Mouse (Mus musculus) heart, embryonic 12.5 days (tissue): Measurements from ENCODE around the gene Rmi2. TPM values are rescaled to one million over a fixed set of nuclear protein-coding genes. Genes with fewer than 3 reads are reported as not detected.
"Not testable (repeated sequence)": the region's sequence is repeated elsewhere in the genome, so short reads cannot be mapped to it uniquely, and the experiment has no call there.

Experiments used
- ATAC-seq: fragments of 200-750 bp; cut with Nextera tagmentation; 2 replicates; pipeline ENCODE4 v1.8.0; 2017; ENCODE audit warnings: moderate TSS enrichment, moderate library complexity; ENCODE audit not compliant: insufficient number of reproducible peaks, low FRiP score
- H3K27ac ChIP-seq: fragments of 300-500 bp; sonication (generic); 2 replicates; pipeline ENCODE4 v1.5.1; 2016; ENCODE audit warnings: mild to moderate bottlenecking, moderate library complexity; ENCODE audit not compliant: poor library complexity, severe bottlenecking
- H3K27me3 ChIP-seq: fragments of 300-500 bp; sonication (generic); replicated peaks from 2 replicates; pipeline ENCODE4 v1.6.1; 2016; ENCODE audit warnings: mild to moderate bottlenecking, moderate library complexity
- H3K36me3 ChIP-seq: fragments of 300-500 bp; sonication (generic); 2 replicates; pipeline ENCODE4 v1.6.1; 2016; ENCODE audit warnings: mild to moderate bottlenecking, moderate library complexity
- H3K4me1 ChIP-seq: fragments of 300-500 bp; sonication (generic); replicated peaks from 2 replicates; pipeline ENCODE4 v1.6.1; 2016; ENCODE audit warnings: mild to moderate bottlenecking
- H3K4me2 ChIP-seq: fragments of 300-500 bp; sonication (generic); 2 replicates; pipeline ENCODE4 v1.6.1; 2016; ENCODE audit warnings: mild to moderate bottlenecking, moderate library complexity
- H3K4me3 ChIP-seq: fragments of 300-500 bp; sonication (generic); 2 replicates; pipeline ENCODE4 v1.5.1; 2016; ENCODE audit warnings: mild to moderate bottlenecking
- H3K9ac ChIP-seq: fragments of 300-500 bp; sonication (generic); 2 replicates; pipeline ENCODE4 v1.6.1; 2016; ENCODE audit warnings: mild to moderate bottlenecking, moderate library complexity
- H3K9me3 ChIP-seq: fragments of 300-500 bp; sonication (generic); replicated peaks from 2 replicates; pipeline ENCODE4 v1.6.1; 2016; ENCODE audit warnings: mild to moderate bottlenecking, moderate library complexity
- WGBS: fragments of 180-500 bp; shearing (Covaris S2); methylation state at CpG from one replicate; pipeline ENCODE4 v1.1.7; 2016; 5-methylcytosine and 5-hydroxymethylcytosine counted together
- polyA plus RNA-seq: library from polyadenylated mRNA; unstranded; fragments of >200 nt; fragmentation: Nextera tagmentation; extraction: Ambion mirVana; gene quantifications from 2 replicates; pipeline ENCODE4 v1.2.1, GENCODE M21; 2016

Gene Rmi2
- 3.9 and 5.0 TPM in 2 replicates for polyA plus RNA-seq

DNA sequence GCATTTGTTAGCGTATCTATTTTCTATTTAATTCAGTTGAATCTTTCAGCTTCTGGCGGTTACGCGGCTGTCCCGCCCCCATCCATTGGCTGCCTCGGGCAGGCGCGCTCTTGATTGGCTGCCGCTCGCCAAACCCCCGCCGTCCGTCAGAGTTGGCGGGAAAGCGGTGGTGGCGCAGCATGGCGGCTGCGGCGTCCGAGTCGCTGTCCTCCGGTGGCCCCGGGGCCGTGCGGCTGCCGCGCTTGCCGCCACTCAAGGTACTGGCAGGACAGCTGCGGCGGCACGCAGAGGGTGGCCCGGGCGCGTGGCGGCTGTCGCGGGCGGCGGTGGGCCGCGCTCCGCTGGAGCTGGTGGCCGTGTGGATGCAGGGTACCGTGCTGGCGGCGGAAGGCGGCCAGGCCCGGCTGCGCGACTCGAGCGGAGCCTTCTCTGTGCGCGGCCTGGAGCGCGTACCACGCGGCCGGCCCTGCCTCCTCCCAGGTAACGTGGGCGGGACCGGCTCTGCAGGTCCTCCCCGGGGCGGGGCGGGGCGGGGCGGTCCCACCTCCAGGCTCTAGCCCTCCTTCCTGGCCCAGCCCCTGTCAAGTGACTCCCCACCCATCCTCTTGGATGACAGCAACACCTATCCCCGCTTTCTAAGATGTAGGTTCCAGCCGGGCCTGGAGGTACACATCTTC lies at the start of gene Rmi2:
TSS of gene Rmi2 (plus strand) at position 149 of the 677 bp plus-strand sequence.
- Histone ChIP-seq H3K4me3 (peak within 1 kb of the TSS; percentile 90), H3K27ac (peak within 1 kb of the TSS; percentile 75), H3K9ac (peak within 1 kb of the TSS; percentile 91), H3K36me3 (no peaks in the 10 kb centered on the region), H3K4me2 (peak within 1 kb of the TSS; percentile 89), H3K27me3 (no peaks in the 10 kb centered on the region), H3K4me1 (peaks cover 43% of the 10 kb centered on the region), H3K9me3 (no peaks in the 10 kb centered on the region)
- peak; percentile 92 for ATAC-seq
- under 1% methylated on average over 68 of the region's 69 CpGs for WGBS

DNA sequence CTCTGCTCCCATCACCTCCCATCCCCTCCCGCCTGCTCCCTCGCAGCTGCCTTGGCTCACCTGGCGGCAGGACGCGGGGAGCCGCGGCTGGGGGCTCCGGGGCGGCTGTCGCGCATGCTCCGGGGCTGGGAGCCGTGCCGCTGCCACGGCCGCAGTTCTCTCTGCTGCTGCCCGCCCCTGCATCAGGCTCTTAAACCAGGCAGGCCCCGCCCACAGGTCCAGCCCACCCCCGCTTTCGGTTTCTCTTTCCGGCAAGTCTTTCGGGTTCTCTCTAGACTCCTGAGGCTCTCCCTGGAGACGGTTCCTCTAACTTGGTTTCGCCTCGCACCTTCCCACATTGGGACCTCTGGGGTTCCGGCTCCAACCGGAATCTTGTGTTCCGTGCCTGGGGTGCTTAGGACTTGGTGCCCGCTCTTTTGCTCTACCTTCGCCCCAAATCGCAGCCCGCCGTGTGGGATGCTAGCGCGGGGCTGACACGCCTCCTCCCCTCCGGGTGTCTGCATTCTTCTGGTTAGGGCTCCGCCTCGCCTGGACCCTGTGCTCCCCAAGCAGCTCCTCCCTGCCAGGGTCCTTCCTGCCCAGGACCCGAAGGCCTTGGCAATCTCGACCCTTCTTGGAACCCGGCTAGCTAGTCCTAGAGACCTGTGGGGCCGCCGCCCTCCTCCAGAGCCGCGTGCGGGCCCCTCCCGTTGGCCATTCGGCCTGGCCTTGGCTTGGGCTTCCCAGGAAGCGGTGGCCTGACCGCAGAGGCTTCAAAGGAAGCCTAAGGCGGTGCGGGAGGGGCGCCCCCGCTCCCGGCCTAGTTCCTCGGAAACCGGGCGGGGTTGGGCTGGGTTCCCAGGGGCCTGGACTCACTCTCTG lies 49.3 kb upstream of the Rmi2 start, which contains the start of gene Socs1:
TSS of gene Socs1 (minus strand) at position 166 of the 861 bp plus-strand sequence.
- Histone ChIP-seq H3K27ac (peak within 1 kb of the TSS; percentile 94), H3K27me3 (peaks cover 22% of the 10 kb centered on the region; the same call in 1 of the 2 replicates), H3K4me3 (peak within 1 kb of the TSS; percentile 64), H3K36me3 (0 out of 2 replicates have a peak, but pooled peaks cover 3% of the 10 kb centered on the region), H3K9me3 (no peaks in the 10 kb centered on the region), H3K4me1 (peaks cover 50% of the 10 kb centered on the region), H3K4me2 (peak within 1 kb of the TSS; percentile 83), H3K9ac (peak within 1 kb of the TSS; percentile 81)
- under 1% methylated on average over 57 of the region's 59 CpGs for WGBS
- ATAC-seq, result peak; percentile 81

GRCm38 (mm10) chr16:10786288-10786687 lies 48.6 kb upstream of the Rmi2 start:
- Histone ChIP-seq H3K27me3 (peaks cover 27% of the 10 kb centered on the region), H3K27ac (peak overlapping the region; percentile 94), H3K36me3 (0 out of 2 replicates have a peak, but pooled peaks cover 3% of the 10 kb centered on the region), H3K4me1 (peaks cover 44% of the 10 kb centered on the region), H3K9ac (peak overlapping the region; percentile 81), H3K9me3 (no peaks in the 10 kb centered on the region), H3K4me3 (peak overlapping the region; percentile 64), H3K4me2 (peak overlapping the region; percentile 83)
- peak; percentile 23; the same call in 1 of the 2 replicates for ATAC-seq
- WGBS, result 2% methylated on average over 9 of the region's 9 CpGs

GRCm38 (mm10) chr16:10786782-10787547 lies 47.9 kb upstream of the Rmi2 start:
- H3K36me3 ChIP-seq, result 0 out of 2 replicates have a peak, but pooled peaks cover 3% of the 10 kb centered on the region
- no peaks in the 10 kb centered on the region for H3K9me3 ChIP-seq
- peak overlapping the region; percentile 94 for H3K27ac ChIP-seq
- 47% methylated on average over 4 of the region's 4 CpGs for WGBS
- H3K9ac ChIP-seq, result no peak overlapping the region
- H3K4me2 ChIP-seq, result peak overlapping the region; percentile 83
- no peak for ATAC-seq
- H3K27me3 ChIP-seq, result peaks cover 34% of the 10 kb centered on the region
- H3K4me1 ChIP-seq, result peaks cover 37% of the 10 kb centered on the region
- H3K4me3 ChIP-seq, result no peak overlapping the region

GRCm38 (mm10) chr16:10787548-10788058 lies 47.3 kb upstream of the Rmi2 start:
- H3K9me3 ChIP-seq, result no peaks in the 10 kb centered on the region
- H3K4me3 ChIP-seq, result no peak overlapping the region
- ATAC-seq, result no peak
- H3K4me2 ChIP-seq, result no peak overlapping the region
- H3K27me3 ChIP-seq, result peaks cover 38% of the 10 kb centered on the region
- peaks cover 31% of the 10 kb centered on the region for H3K4me1 ChIP-seq
- H3K36me3 ChIP-seq, result 0 out of 2 replicates have a peak, but pooled peaks cover 3% of the 10 kb centered on the region
- H3K27ac ChIP-seq, result no peak overlapping the region
- WGBS, result 72% methylated on average over 7 of the region's 7 CpGs
- no peak overlapping the region for H3K9ac ChIP-seq

DNA sequence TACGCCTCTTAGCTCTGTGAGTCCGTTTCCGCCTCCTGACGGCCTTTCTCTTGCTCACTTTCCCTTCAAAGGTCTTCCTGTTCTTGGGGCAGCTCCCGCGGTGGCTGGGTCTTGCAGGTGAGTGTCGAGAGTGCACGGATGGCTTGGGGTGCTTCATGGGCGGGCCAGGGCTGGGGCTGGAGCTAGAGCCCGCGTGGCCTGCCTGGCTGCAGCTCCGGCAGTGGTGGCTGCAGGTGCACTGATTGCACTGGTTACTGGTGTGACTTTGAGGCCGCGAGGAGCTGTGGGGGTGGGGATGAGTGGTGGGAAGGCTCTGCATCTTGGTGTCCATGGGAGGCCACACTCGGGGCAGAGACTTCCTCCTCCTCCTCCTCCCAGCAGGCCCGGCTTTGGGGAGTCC lies 46.6 kb upstream of the Rmi2 start, which contains the start of gene Tnp2:
TSS of gene Tnp2 (minus strand) at position 390 of the 400 bp plus-strand sequence.
- H3K36me3 ChIP-seq, result no peaks in the 10 kb centered on the region
- WGBS, result 53% methylated on average over 16 of the region's 16 CpGs
- H3K9ac ChIP-seq, result no peak within 1 kb of the TSS
- no peak within 1 kb of the TSS for H3K4me2 ChIP-seq
- no peaks in the 10 kb centered on the region for H3K9me3 ChIP-seq
- H3K4me1 ChIP-seq, result peaks cover 25% of the 10 kb centered on the region
- no peak within 1 kb of the TSS for H3K4me3 ChIP-seq
- H3K27me3 ChIP-seq, result peaks cover 38% of the 10 kb centered on the region
- ATAC-seq, result no peak
- H3K27ac ChIP-seq, result no peak within 1 kb of the TSS

- H3K9me3 ChIP-seq, result no peaks in the 10 kb centered on the region
- H3K4me1 ChIP-seq, result peaks cover 19% of the 10 kb centered on the region
- no peaks in the 10 kb centered on the region for H3K36me3 ChIP-seq
- H3K4me3 ChIP-seq, result no peak overlapping the region
- no peak overlapping the region for H3K9ac ChIP-seq
- no peak overlapping the region for H3K4me2 ChIP-seq
- WGBS, result 69% methylated on average over 4 of the region's 4 CpGs
- no peak for ATAC-seq
- H3K27ac ChIP-seq, result no peak overlapping the region
- H3K27me3 ChIP-seq, result peaks cover 38% of the 10 kb centered on the region
These were observed 46.0 kb upstream of the Rmi2 start for GRCm38 (mm10) chr16:10788866-10789265.

GRCm38 (mm10) chr16:10790702-10791101 lies 44.2 kb upstream of the Rmi2 start, which contains the start of gene Prm3:
Gene Prm3, minus strand, starts transcription at chr16:10790914.
- Histone ChIP-seq H3K4me3 (no peak within 1 kb of the TSS), H3K27ac (no peak within 1 kb of the TSS), H3K9me3 (no peaks in the 10 kb centered on the region), H3K27me3 (peaks cover 51% of the 10 kb centered on the region), H3K4me1 (peaks cover 17% of the 10 kb centered on the region), H3K9ac (no peak within 1 kb of the TSS), H3K4me2 (no peak within 1 kb of the TSS), H3K36me3 (no peaks in the 10 kb centered on the region)
- WGBS, result 72% methylated on average over 9 of the region's 9 CpGs
- ATAC-seq, result no peak

- H3K4me1 ChIP-seq, result no peaks in the 10 kb centered on the region
- H3K27me3 ChIP-seq, result peaks cover 44% of the 10 kb centered on the region
- H3K27ac ChIP-seq, result no peak within 1 kb of the TSS
- H3K9me3 ChIP-seq, result no peaks in the 10 kb centered on the region
- no peak within 1 kb of the TSS for H3K4me3 ChIP-seq
- no peaks in the 10 kb centered on the region for H3K36me3 ChIP-seq
- 72% methylated on average over 6 of the region's 6 CpGs for WGBS
- ATAC-seq, result no peak
- H3K4me2 ChIP-seq, result no peak within 1 kb of the TSS
- H3K9ac ChIP-seq, result no peak within 1 kb of the TSS
These were observed 38.8 kb upstream of the Rmi2 start, which contains the start of gene Prm2 for GRCm38 (mm10) chr16:10796034-10796433. Gene Prm2, minus strand, starts transcription at chr16:10796134.

DNA sequence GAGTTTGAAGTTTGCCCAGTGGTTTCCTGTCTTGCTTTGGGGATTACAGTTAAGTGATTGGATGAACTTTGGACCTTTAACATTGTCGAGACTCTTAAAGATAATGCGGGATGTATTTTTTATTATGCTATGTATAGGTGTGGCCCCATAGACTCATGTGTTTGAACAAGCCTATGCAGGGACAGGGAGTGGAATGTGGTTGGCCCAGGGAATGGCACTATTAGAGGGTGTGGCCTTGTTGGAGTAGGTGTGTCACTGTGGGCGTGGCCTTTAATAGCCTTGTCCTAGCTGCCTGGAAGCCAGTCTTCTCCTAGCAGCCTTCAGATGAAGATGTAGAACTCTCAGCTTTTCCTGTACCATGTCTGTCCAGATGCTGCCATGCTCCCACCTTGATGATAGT lies 32.4 kb upstream of the Rmi2 start:
- H3K9ac ChIP-seq, H3K4me2 ChIP-seq, H3K4me3 ChIP-seq, H3K36me3 ChIP-seq, H3K9me3 ChIP-seq, H3K27me3 ChIP-seq, H3K27ac ChIP-seq, ATAC-seq, H3K4me1 ChIP-seq: not testable (repeated sequence)
- 75% methylated on average over 3 of the region's 3 CpGs for WGBS
